Mouse (Mus musculus) MEL (cell line): ENCODE results near the gene Phyhipl.

Experiments used
- BHLHE40 ChIP-seq: IDR thresholded peaks from 2 replicates; pipeline ENCODE4 v1.6.1; 2012; ENCODE audit warnings: low read depth, mild to moderate bottlenecking, inconsistent platforms, low read length, improper control_type of control experiment, borderline replicate concordance
- CTCF ChIP-seq, 3 experiments: IDR thresholded peaks in 2 of 3; conservative IDR thresholded peaks in 1 of 3; 2 replicates each; pipeline ENCODE4 v1.5.1; 2011 to 2012; ENCODE audit warnings: low read length in 3 of 3, low read depth in 2 of 3, mild to moderate bottlenecking in 2 of 3, improper control_type of control experiment in 1 of 3, inconsistent platforms in 1 of 3, mixed read lengths in 1 of 3, moderate library complexity in 1 of 3; ENCODE audit not compliant: control insufficient read depth in 1 of 3, insufficient read depth in 1 of 3, poor library complexity in 1 of 3, severe bottlenecking in 1 of 3
- E2F4 ChIP-seq: IDR thresholded peaks from 2 replicates; pipeline ENCODE4 v1.6.1; 2011; ENCODE audit warnings: low read depth, low read length, improper control_type of control experiment, borderline replicate concordance
- ETS1 ChIP-seq: IDR thresholded peaks from 2 replicates; pipeline ENCODE4 v1.6.1; 2012; ENCODE audit warnings: low read depth, mild to moderate bottlenecking, inconsistent platforms, low read length, improper control_type of control experiment, moderate library complexity
- MAZ ChIP-seq: IDR thresholded peaks from 2 replicates; pipeline ENCODE4 v1.6.1; 2012; ENCODE audit warnings: low read depth, mild to moderate bottlenecking, inconsistent platforms, low read length, improper control_type of control experiment
- POLR2A ChIP-seq, 2 experiments: IDR thresholded peaks; 2 replicates each; pipeline ENCODE4 v1.6.1; 2011 to 2012; ENCODE audit warnings: low read length in 2 of 2, mild to moderate bottlenecking in 2 of 2, control low read depth in 1 of 2, improper control_type of control experiment in 1 of 2, low read depth in 1 of 2, moderate library complexity in 1 of 2; ENCODE audit not compliant: control insufficient read depth in 1 of 2, insufficient read depth in 1 of 2, poor library complexity in 1 of 2
- RCOR1 ChIP-seq: IDR thresholded peaks from 2 replicates; pipeline ENCODE4 v1.6.1; 2012; ENCODE audit warnings: low read depth, mild to moderate bottlenecking, inconsistent platforms, low read length, improper control_type of control experiment
- ZC3H11A ChIP-seq: IDR thresholded peaks from 2 replicates; pipeline ENCODE4 v1.6.1; 2012; ENCODE audit warnings: low read depth, mild to moderate bottlenecking, inconsistent platforms, low read length, improper control_type of control experiment

DNA sequence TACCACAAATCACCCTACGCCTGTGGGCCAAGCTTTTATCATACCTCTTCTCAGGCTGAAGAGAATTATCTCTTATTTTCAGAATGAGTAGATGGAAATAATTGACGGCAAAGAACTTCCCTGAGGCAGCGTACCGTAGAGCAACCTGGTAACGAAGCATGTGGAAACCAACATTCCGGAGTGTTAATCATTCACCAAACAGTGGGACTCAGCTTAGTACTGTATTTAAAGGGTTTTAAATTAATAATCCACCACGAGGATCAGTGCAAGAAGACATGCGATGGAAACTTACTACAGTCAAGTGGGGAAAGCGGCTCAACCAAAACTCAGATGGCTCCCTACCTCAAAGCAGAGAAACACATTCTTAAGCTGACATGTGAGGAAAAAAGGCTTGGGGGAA, 12.6 kb downstream of the Phyhipl start:
- TF ChIP-seq RCOR1 (no peak), POLR2A (IDR thresholded peaks at IDR 0.05; ENCODE audit: control insufficient read depth in 1 of 2, insufficient read depth in 1 of 2, low read depth in 1 of 2, low read length in 2 of 2, poor library complexity in 1 of 2) (no peak), CTCF (IDR thresholded peaks at IDR 0.05 in 2 of 3, conservative IDR thresholded peaks at IDR 0.05 in 1 of 3; ENCODE audit: control insufficient read depth in 1 of 3, insufficient read depth in 1 of 3, low read depth in 2 of 3, low read length in 3 of 3, poor library complexity in 1 of 3, severe bottlenecking in 1 of 3) (no peak), E2F4 (no peak), ZC3H11A (no peak), BHLHE40 (no peak), ETS1 (no peak), MAZ (no peak)
